Mouse (Mus musculus) cerebellum, postnatal 10 days (tissue): ENCODE measurements at regions not wholly inside any gene's neighbourhood (a gene's known extent, or its start where the extent isn't known, plus 50 kb on each side); places are given as distances from the start of the nearest gene placed in this dataset.
A peak's percentile ranks its signal among the peaks of the same experiment; 100 is the strongest.

Source experiments
- DNase-seq, 2 experiments: peaks; one replicate each; pipeline ENCODE4 v3.0.0; 2021; ENCODE audit warnings: mixed read lengths in 2 of 2

DNA sequence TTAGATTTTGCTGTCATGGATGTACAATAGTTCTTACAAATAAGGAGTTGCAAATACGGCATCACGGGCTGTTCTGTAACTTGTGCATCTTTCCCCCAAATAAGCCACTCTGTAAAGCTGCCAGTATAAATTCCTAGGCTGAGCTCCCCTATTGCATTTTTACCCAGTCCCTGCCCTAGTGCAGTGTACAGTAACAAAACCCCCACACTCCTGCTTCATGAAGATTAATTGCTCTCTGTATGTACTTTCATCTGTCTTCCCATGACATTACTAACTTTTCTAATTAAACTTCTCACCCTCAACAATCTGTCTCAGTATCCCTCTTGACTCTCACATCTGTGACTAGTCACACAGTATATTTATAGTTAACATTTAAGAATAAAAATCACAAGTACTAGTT, 73.4 kb downstream of the Tm4sf1 start:
- DNase-seq = no peak

- no peak for DNase-seq
These were observed 78.0 kb downstream of the Tm4sf1 start for GRCm38 (mm10) chr3:57223773-57224172.

DNA sequence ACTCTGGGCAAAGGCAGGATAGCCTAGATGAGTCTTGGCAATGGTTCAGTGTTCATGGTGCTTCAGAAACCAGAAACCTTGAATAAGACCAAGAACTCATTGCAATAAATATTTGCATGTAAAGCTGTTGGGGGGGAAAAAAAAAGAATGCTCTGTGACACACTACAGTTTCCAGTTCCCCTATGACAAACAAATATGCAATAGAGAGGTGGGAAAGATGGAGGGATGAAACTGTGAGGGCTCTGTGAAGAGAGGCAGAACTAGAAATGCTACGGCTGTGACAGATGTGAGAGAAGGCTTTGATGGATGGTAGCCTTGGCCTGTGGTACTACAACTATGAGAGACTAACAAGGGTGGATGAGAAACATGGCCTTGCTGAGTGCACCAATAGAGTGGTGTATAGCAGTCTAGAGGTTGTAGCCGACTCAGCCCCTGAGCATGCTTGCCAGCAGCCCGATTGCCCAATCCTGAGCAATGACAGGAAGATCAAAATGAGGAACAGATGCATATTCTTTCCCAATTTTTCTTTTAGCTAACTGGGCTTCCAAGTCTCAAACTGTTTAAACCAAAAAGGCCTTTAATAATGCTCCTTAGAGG, 79.4 kb downstream of the Tm4sf1 start:
- no peak for DNase-seq

- DNase-seq = no peak
These were observed 83.4 kb downstream of the Tm4sf1 start for GRCm38 (mm10) chr3:57218431-57218830.

DNA sequence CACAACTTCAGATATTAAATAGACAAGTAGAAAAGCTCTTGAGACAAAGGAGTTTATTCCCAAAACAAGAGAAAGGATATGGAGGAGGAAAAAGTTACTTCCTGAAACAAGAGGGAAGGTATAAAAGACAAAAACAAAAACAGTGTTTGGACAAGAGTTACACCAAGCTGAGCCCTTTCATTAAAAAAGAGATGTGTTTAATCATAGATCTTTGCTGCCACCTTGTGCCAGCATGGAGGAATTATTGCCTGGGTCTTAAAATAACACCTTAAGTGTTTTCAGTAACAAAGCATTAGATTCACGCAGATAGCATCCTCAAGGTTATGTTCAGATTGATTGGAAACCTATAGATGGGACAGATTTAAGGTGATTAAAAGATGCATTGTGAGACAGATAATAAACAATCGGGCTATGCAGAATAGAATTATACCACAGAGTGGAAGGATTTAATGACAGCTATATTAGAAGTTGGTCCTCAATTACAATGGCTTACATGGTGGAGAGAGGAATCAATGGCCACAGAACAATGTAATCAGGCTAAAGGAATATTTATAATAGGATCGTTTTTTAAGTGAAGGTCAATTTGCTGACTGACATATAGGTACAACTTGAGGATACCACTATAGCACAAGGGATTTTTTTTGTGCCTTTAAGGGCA, 97.6 kb downstream of the Tm4sf1 start:
- peak; percentile 76 to 82 for DNase-seq

- peak in 1 of 2 experiments; percentile 3 for DNase-seq
These were observed 98.4 kb downstream of the Tm4sf1 start for GRCm38 (mm10) chr3:57203418-57203817.

GRCm38 (mm10) chr3:57181587-57181986, 120.2 kb downstream of the Tm4sf1 start:
- peak; percentile 12 to 22 for DNase-seq

DNA sequence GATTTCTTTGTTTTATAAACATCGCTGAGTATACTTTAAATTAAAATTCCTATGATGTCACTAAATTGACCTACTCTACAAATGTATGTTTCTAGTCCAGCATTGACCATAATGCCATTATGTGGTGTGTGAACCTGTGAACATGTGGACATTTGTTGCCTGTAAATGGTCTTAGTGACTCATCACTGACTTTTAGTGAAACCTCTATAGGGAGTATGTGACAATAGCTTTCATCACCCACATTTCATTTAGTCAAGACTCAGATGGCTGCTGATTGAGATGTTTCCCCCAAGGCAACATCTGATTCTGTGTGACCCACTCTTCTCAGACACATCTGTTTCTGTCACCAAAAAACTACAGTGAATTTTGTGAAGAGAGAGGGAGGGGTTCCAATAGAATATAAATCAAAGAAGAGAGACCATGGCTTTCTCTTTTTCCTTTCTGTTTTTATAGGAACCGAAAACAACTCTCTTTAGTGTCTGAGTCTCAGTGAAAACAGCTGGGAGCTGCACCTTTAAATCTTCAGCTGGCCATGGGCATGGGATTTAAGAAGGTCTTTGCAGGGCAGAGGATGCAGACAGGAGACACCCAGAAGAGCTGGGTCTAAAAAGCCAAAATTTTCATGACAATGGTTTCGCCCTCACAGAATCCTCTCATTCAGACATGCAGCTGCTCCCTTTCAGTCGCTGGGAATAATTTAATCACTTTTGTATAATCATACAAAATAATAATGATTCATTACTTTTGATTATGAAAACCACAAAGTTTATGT, 148.4 kb downstream of the Tm4sf1 start:
- DNase-seq = no peak

GRCm38 (mm10) chr3:57149156-57149555, 152.6 kb downstream of the Tm4sf1 start:
- DNase-seq = no peak

DNA sequence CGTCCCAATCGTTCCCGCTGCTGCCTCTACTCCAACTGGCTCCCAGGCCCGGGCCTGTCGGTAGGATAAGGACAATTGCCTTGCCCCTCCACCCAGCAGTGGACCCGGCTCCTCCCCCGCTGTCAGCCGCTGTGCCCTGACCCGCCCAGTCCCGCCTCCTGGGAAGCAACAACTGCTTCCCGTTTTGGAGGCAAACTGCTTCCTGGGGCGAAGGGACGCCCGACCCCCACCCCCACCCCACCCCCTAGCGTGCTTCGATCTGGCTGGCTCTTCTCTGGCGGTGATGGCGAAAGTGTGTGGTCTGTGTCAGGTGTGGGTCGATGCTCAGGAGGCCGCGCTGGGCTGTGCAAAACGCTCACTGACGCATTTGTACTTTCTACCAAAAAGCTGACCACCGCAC, 164.9 kb downstream of the Tm4sf1 start:
- DNase-seq = peak; percentile 26 to 35

DNA sequence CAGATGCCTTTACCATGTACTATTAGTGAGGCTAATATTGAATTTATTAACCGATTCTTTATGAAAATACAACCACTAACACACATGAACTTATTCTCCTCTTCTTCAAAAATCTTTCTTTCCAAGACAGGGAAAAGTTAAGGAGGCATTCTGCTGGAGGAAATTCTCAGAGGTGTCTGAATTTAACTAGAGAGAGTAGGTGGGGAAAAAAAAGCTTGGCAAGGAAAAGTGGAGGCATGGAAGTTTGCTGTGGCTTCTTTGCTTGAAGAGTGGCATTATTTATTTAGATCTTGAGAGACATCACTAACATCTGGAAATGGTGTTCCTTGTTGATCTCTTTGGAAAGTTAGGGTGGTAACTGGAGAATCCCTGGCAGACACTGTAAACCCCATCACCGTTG, 173.2 kb downstream of the Tm4sf1 start:
- no peak for DNase-seq

DNA sequence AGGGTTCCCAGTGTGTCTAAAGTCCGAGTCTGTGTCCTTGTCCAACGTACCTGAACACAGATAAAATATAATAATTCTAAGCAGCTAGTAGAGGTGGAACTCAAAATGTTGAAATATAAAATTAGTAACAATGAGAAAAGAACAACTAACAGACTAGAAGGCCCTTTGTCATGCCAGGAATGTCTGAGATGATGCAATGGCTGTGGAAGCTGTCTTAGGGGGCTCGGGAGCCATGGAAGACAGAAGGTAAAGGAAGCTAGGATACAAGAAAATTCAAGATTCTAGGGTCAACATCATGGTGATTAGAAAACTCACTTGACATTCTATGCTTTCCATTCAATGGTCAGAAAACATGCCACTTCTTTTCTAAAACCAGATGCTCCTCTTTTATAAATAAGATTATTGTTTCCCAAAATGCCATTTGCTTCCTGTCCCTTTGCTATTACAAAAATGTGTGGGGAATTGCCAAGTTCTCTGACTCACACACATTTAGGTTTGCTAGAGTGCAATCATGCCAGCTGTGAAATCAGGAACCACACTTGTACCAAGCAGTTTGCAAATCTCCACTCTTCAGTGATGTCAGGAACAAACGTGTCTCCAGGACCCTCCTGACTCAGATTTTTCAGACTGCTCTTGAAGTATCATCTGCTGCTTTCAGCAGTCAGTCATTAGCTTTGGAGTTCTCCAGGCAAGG, 175.8 kb downstream of the Tm4sf1 start:
- no peak for DNase-seq

DNA sequence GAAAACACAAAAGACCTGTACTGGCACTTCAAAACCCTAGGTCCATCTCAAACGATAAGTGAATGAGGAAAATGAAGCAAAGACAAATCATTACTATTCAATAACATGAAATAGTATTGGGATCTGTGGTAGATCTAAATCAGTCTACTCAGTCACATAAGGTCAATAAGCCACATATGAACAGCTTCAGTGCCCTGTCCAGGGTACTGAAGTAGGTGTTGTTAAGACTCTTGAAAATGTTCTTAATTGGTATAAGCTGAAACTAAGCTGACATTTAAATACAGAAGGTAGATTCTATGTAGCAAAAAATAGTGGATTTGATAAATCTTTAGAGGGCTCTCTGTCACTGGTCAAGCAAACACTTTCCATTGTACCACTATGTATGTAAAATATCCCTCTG, 183.8 kb downstream of the Tm4sf1 start:
- DNase-seq = no peak

- no peak for DNase-seq
These were observed 199.5 kb downstream of the Tm4sf1 start for GRCm38 (mm10) chr3:57102254-57102653.

- DNase-seq = no peak
These were observed 201.3 kb downstream of the Tm4sf1 start for GRCm38 (mm10) chr3:57100515-57100914.

GRCm38 (mm10) chr3:57094936-57095335, 206.9 kb downstream of the Tm4sf1 start:
- DNase-seq = peak; percentile 54 to 63

DNA sequence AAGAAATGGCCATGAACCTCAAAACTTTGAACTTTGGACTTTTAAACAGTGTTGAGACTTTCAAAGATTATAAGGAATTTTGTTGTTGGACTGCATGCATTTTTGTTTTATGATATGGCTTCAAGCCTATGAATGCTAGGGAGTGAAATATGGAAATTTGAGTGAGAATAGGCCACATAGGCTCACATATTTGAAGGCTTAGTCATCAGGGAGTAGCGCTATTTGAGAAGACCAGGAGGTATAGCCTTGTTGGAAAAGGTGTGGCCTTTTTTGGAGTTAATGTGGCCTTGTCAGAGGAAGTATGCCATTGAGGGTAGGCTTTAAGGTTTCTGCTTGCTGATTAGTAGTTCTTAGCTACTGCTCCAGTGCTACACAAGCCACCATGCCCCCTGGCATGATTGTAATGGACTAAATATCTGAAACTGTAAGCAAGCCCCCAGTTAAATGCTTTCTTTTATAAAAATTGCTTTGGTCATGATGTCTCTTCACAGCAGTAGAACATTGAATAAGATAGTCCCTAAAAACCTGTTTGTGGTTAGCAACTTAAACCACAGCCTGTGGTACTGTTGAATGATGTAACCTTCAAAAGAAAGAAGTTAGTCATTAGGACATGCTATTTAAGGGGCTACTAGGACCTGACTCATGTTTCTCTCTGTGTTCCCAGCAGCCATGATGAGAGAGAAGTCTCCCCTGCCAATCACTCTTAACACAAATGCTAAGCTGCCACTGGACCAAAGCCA, 208.4 kb downstream of the Tm4sf1 start:
- DNase-seq = no peak

GRCm38 (mm10) chr3:57074516-57074915, 227.3 kb downstream of the Tm4sf1 start:
- DNase-seq = no peak

DNA sequence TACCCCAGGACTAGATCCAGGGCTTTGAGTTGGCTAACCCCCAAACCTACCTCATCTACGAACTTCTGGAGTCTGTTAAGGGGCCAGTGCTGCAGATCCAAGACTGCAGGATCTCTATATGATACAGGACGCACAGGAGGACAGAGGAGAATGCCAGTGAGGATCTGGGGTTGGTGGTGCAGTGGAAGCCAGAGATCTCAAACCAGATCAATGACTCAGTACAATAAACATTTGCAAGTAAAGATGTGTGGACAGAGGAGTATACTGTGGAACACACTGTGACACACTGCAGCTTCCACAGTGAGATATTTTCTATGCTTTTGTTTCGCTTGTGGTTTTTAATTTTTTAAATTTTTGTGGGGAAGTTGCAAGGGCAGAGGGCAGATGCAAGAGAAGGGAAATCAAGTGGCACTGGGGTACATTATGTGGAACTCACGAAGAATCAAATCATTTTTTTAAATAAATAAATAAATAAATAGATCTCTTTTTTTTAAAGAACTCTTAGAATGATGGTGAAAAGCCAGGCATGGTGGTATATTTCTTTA, 227.8 kb downstream of the Tm4sf1 start:
- no peak for DNase-seq

DNA sequence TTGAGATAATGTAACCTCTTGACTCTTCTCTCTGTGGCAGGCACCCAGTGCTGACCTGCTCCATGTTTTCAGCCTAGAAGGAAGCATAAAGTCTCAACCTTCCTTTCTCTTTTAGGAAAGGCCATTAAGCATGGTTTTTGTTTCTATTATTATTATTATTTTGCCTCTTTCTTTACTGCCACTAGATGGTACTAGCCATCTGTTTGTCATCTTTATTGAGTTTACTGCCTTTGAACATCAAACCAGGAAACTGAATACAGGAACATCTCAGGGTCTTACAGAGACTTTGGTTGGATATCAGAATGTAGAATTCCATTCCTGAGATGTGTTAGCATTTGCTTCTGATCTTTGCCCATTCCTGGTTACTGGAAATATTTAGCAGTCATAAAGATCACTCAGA, 268.8 kb downstream of the Tm4sf1 start:
- DNase-seq = no peak

DNA sequence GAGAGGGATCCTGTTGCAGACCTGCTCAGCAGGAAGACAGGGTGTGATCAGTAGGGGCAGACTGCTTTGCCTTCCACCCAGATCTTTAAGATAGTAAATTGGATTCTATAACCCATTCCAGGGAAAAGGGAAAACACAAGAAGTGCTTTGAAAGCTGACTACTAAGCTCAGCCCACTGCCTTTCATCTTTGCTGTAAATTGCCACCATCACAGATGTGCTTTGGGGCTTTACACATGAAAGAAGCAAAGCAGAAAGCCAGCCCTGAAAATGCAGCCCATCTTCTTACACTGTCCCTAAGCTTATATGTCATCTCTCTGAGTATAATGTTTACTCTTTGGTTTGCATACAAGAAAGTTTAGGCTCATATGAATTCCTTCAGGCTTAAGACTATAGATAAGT, 283.6 kb downstream of the Tm4sf1 start:
- DNase-seq = no peak

DNA sequence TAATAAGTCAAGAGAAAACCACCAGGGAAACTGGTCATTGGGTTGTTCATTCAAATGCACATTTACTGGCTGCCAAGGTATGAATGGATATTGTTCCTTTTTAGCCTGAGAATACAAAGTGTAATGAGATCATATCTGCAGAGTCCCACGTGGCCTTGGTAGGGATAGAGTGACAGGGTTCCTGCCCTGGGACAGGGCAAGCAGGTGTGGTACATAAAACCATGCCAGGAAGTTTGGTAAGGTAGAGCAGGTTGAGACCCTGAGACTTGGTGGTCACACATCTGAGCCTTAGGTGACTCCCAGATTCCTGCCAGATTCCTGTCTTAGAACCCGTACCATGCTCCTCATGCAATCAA, 320.5 kb downstream of the Tm4sf1 start:
- DNase-seq = no peak
